Mouse (Mus musculus): ENCODE measurements at regions not wholly inside any gene's neighbourhood (a gene's known extent, or its start where the extent isn't known, plus 50 kb on each side); places are given as distances from the start of the nearest gene placed in this dataset.
"Not testable (repeated sequence)": the region's sequence is repeated elsewhere in the genome, so short reads cannot be mapped to it uniquely, and the experiment has no call there.

- DNase-seq (ENCODE audit: low spot score) (no peak), ATAC-seq (replicated peaks; ENCODE audit: insufficient number of reproducible peaks, low FRiP score, low TSS enrichment, low read depth) (no peak)
- Histone ChIP-seq H3K9me3 (replicated peaks; ENCODE audit: control insufficient read depth, low read length) (no peaks in the 10 kb centered on the region), H3K27ac (replicated peaks; ENCODE audit: low read depth, low read length) (no peak overlapping the region), H3K9ac (replicated peaks; ENCODE audit: low read length) (no peak overlapping the region), H3K4me2 (ENCODE audit: low read depth, low read length) (no peak overlapping the region), H3K4me1 (ENCODE audit: control insufficient read depth, insufficient read depth, low read length) (no peaks in the 10 kb centered on the region), H3K27me3 (ENCODE audit: control insufficient read depth, insufficient read depth, low read length) (no peaks in the 10 kb centered on the region), H3K4me3 (ENCODE audit: low read depth, low read length) (no peak overlapping the region), H3K36me3 (replicated peaks; ENCODE audit: control insufficient read depth, insufficient read depth, low read depth, low read length) (no peaks in the 10 kb centered on the region)
- 65% methylated on average over 3 of the region's 3 CpGs for WGBS
Measured at GRCm38 (mm10) chr6:89140469-89140868, 222.0 kb downstream of the Plxna1 start.

GRCm38 (mm10) chr6:89153027-89153662, 209.3 kb downstream of the Plxna1 start:
- peak; percentile 65 for DNase-seq (ENCODE audit: low spot score)
- no peak for ATAC-seq (replicated peaks; ENCODE audit: insufficient number of reproducible peaks, low FRiP score, low TSS enrichment, low read depth)

GRCm38 (mm10) chr6:89157501-89157900, 204.9 kb downstream of the Plxna1 start:
- no peaks in the 10 kb centered on the region for H3K36me3 ChIP-seq (replicated peaks; ENCODE audit: control insufficient read depth, insufficient read depth, low read depth, low read length)
- no peak overlapping the region for H3K9ac ChIP-seq (replicated peaks; ENCODE audit: low read length)
- DNase-seq (ENCODE audit: low spot score) (no peak), ATAC-seq (replicated peaks; ENCODE audit: insufficient number of reproducible peaks, low FRiP score, low TSS enrichment, low read depth) (no peak)
- H3K27ac ChIP-seq (replicated peaks; ENCODE audit: low read depth, low read length) = no peak overlapping the region
- no peaks in the 10 kb centered on the region for H3K4me1 ChIP-seq (ENCODE audit: control insufficient read depth, insufficient read depth, low read length)
- no peak overlapping the region for H3K4me2 ChIP-seq (ENCODE audit: low read depth, low read length)
- no peaks in the 10 kb centered on the region for H3K9me3 ChIP-seq (replicated peaks; ENCODE audit: control insufficient read depth, low read length)
- 85% methylated on average over 1 of the region's 1 CpGs for WGBS
- H3K27me3 ChIP-seq (ENCODE audit: control insufficient read depth, insufficient read depth, low read length) = no peaks in the 10 kb centered on the region
- no peak overlapping the region for H3K4me3 ChIP-seq (ENCODE audit: low read depth, low read length)

More at GRCm38 (mm10) chr6:89153027-89153662, 209.3 kb downstream of the Plxna1 start:
- H3K27me3 ChIP-seq (ENCODE audit: control insufficient read depth, insufficient read depth, low read length) = no peaks in the 10 kb centered on the region
- no peak overlapping the region for H3K4me3 ChIP-seq (ENCODE audit: low read depth, low read length)
- H3K9me3 ChIP-seq (replicated peaks; ENCODE audit: control insufficient read depth, low read length) = no peaks in the 10 kb centered on the region
- WGBS = 63% methylated on average over 11 of the region's 11 CpGs
- H3K4me1 ChIP-seq (ENCODE audit: control insufficient read depth, insufficient read depth, low read length) = no peaks in the 10 kb centered on the region
- H3K4me2 ChIP-seq (ENCODE audit: low read depth, low read length) = no peak overlapping the region
- H3K27ac ChIP-seq (replicated peaks; ENCODE audit: low read depth, low read length) = no peak overlapping the region
- no peaks in the 10 kb centered on the region for H3K36me3 ChIP-seq (replicated peaks; ENCODE audit: control insufficient read depth, insufficient read depth, low read depth, low read length)
- H3K9ac ChIP-seq (replicated peaks; ENCODE audit: low read length) = no peak overlapping the region

- H3K9ac ChIP-seq (replicated peaks; ENCODE audit: low read length) = no peak overlapping the region
- no peak overlapping the region for H3K4me2 ChIP-seq (ENCODE audit: low read depth, low read length)
- ATAC-seq (replicated peaks; ENCODE audit: insufficient number of reproducible peaks, low FRiP score, low TSS enrichment, low read depth) (no peak), DNase-seq (ENCODE audit: low spot score) (no peak)
- no peaks in the 10 kb centered on the region for H3K4me1 ChIP-seq (ENCODE audit: control insufficient read depth, insufficient read depth, low read length)
- no peak overlapping the region for H3K27ac ChIP-seq (replicated peaks; ENCODE audit: low read depth, low read length)
- H3K4me3 ChIP-seq (ENCODE audit: low read depth, low read length) = no peak overlapping the region
- H3K36me3 ChIP-seq (replicated peaks; ENCODE audit: control insufficient read depth, insufficient read depth, low read depth, low read length) = no peaks in the 10 kb centered on the region
- 41% methylated on average over 7 of the region's 7 CpGs for WGBS
- H3K27me3 ChIP-seq (ENCODE audit: control insufficient read depth, insufficient read depth, low read length) = no peaks in the 10 kb centered on the region
- H3K9me3 ChIP-seq (replicated peaks; ENCODE audit: control insufficient read depth, low read length) = no peaks in the 10 kb centered on the region
Measured at GRCm38 (mm10) chr6:89160051-89160450, 202.4 kb downstream of the Plxna1 start.

GRCm38 (mm10) chr6:89161746-89162145, 200.7 kb downstream of the Plxna1 start:
- ATAC-seq (replicated peaks; ENCODE audit: insufficient number of reproducible peaks, low FRiP score, low TSS enrichment, low read depth) = no peak
- Histone ChIP-seq H3K4me1 (ENCODE audit: control insufficient read depth, insufficient read depth, low read length) (no peaks in the 10 kb centered on the region), H3K4me2 (ENCODE audit: low read depth, low read length) (no peak overlapping the region), H3K9ac (replicated peaks; ENCODE audit: low read length) (no peak overlapping the region), H3K4me3 (ENCODE audit: low read depth, low read length) (no peak overlapping the region), H3K27me3 (ENCODE audit: control insufficient read depth, insufficient read depth, low read length) (no peaks in the 10 kb centered on the region), H3K27ac (replicated peaks; ENCODE audit: low read depth, low read length) (no peak overlapping the region), H3K9me3 (replicated peaks; ENCODE audit: control insufficient read depth, low read length) (no peaks in the 10 kb centered on the region), H3K36me3 (replicated peaks; ENCODE audit: control insufficient read depth, insufficient read depth, low read depth, low read length) (no peaks in the 10 kb centered on the region)
- no peak for DNase-seq (ENCODE audit: low spot score)
- WGBS = 88% methylated on average over 1 of the region's 1 CpGs

GRCm38 (mm10) chr6:89169520-89169919, 192.9 kb downstream of the Plxna1 start:
- Histone ChIP-seq H3K27ac (replicated peaks; ENCODE audit: low read depth, low read length) (no peak overlapping the region), H3K4me3 (ENCODE audit: low read depth, low read length) (no peak overlapping the region), H3K36me3 (replicated peaks; ENCODE audit: control insufficient read depth, insufficient read depth, low read depth, low read length) (no peaks in the 10 kb centered on the region), H3K9ac (replicated peaks; ENCODE audit: low read length) (no peak overlapping the region), H3K27me3 (ENCODE audit: control insufficient read depth, insufficient read depth, low read length) (no peaks in the 10 kb centered on the region), H3K4me2 (ENCODE audit: low read depth, low read length) (no peak overlapping the region), H3K4me1 (ENCODE audit: control insufficient read depth, insufficient read depth, low read length) (no peaks in the 10 kb centered on the region), H3K9me3 (replicated peaks; ENCODE audit: control insufficient read depth, low read length) (no peaks in the 10 kb centered on the region)
- ATAC-seq (replicated peaks; ENCODE audit: insufficient number of reproducible peaks, low FRiP score, low TSS enrichment, low read depth) (no peak), DNase-seq (ENCODE audit: low spot score) (no peak)
- 78% methylated on average over 2 of the region's 2 CpGs for WGBS

GRCm38 (mm10) chr6:89184920-89185319, 177.5 kb downstream of the Plxna1 start:
- H3K27ac ChIP-seq (replicated peaks; ENCODE audit: low read depth, low read length); H3K27me3 ChIP-seq (ENCODE audit: control insufficient read depth, insufficient read depth, low read length); H3K36me3 ChIP-seq (replicated peaks; ENCODE audit: control insufficient read depth, insufficient read depth, low read depth, low read length); H3K4me1 ChIP-seq (ENCODE audit: control insufficient read depth, insufficient read depth, low read length); ATAC-seq (replicated peaks; ENCODE audit: insufficient number of reproducible peaks, low FRiP score, low TSS enrichment, low read depth); H3K4me2 ChIP-seq (ENCODE audit: low read depth, low read length); H3K4me3 ChIP-seq (ENCODE audit: low read depth, low read length); H3K9me3 ChIP-seq (replicated peaks; ENCODE audit: control insufficient read depth, low read length); DNase-seq (ENCODE audit: low spot score); H3K9ac ChIP-seq (replicated peaks; ENCODE audit: low read length): not testable (repeated sequence)
- no CpG with 5 or more reads among the region's 7 CpGs for WGBS

GRCm38 (mm10) chr6:89200514-89201284, 161.7 kb downstream of the Plxna1 start:
- not testable (repeated sequence) for H3K4me1 ChIP-seq (ENCODE audit: control insufficient read depth, insufficient read depth, low read length); ATAC-seq (replicated peaks; ENCODE audit: insufficient number of reproducible peaks, low FRiP score, low TSS enrichment, low read depth); H3K27me3 ChIP-seq (ENCODE audit: control insufficient read depth, insufficient read depth, low read length); H3K9ac ChIP-seq (replicated peaks; ENCODE audit: low read length); H3K36me3 ChIP-seq (replicated peaks; ENCODE audit: control insufficient read depth, insufficient read depth, low read depth, low read length); H3K27ac ChIP-seq (replicated peaks; ENCODE audit: low read depth, low read length); H3K9me3 ChIP-seq (replicated peaks; ENCODE audit: control insufficient read depth, low read length); DNase-seq (ENCODE audit: low spot score)
- peak overlapping the region; percentile 10; the same call in 1 of the 2 replicates for H3K4me3 ChIP-seq (ENCODE audit: low read depth, low read length)
- peak overlapping the region; percentile 30 for H3K4me2 ChIP-seq (ENCODE audit: low read depth, low read length)
- 10% methylated on average over 18 of the region's 19 CpGs for WGBS

Data from embryonic facial prominence, embryonic 11.5 days (tissue).